Mouse (Mus musculus): Measurements from ENCODE around the gene Fnbp1.

DNA sequence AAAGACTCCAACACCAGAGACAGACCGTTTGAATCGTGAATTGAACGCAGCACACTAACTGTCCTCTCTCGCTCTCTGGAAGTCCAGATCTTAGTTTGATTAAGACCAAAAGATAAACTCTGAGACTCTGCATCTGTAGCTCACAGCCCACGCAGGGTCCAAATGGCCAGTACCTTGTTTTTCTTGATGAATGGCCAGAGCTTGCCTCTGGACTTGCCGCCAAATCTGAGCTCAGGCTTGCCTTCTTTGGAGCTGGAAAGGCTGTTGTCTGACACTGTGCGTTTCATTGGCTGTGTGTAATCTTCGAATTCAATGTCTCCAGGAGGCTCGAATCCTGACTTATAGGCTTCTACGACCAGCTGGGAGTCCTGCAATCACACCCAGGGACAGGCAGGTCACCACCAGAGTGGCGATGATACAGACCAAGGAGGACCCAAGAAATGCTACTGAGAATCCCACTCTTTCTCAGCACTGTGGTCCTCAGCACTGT is 87.9 kb downstream of the Fnbp1 start:
- no peak for TF ChIP-seq CTCF (conservative IDR thresholded peaks at IDR 0.05; ENCODE audit: insufficient read depth, insufficient read length, low read depth, low read length)
- no peak for TF ChIP-seq POLR2A (IDR thresholded peaks at IDR 0.05; ENCODE audit: low read depth, low read length)
